Mouse (Mus musculus) liver, embryonic 12.5 days (tissue): ENCODE measurements at regions not wholly inside any gene's neighbourhood (a gene's known extent, or its start where the extent isn't known, plus 50 kb on each side); places are given as distances from the start of the nearest gene placed in this dataset.

ENCODE experiments used
- ATAC-seq: fragments of 200-750 bp; cut with Nextera tagmentation; 2 replicates; pipeline ENCODE4 v1.8.0; 2017; ENCODE audit warnings: moderate number of reproducible peaks, mild to moderate bottlenecking, moderate library complexity
- H3K27ac ChIP-seq: fragments of 300-500 bp; sonication (generic); 2 replicates; pipeline ENCODE4 v1.5.1; 2016; ENCODE audit warnings: mild to moderate bottlenecking
- H3K27me3 ChIP-seq: fragments of 300-500 bp; sonication (generic); replicated peaks from 2 replicates; pipeline ENCODE4 v1.6.1; 2016; ENCODE audit warnings: mild to moderate bottlenecking, moderate library complexity
- H3K36me3 ChIP-seq: fragments of 300-500 bp; sonication (generic); 2 replicates; pipeline ENCODE4 v1.6.1; 2016; ENCODE audit warnings: mild to moderate bottlenecking, moderate library complexity
- H3K4me1 ChIP-seq: fragments of 300-500 bp; sonication (generic); 2 replicates; pipeline ENCODE4 v1.6.1; 2016
- H3K4me2 ChIP-seq: fragments of 300-500 bp; sonication (generic); 2 replicates; pipeline ENCODE4 v1.6.1; 2016; ENCODE audit warnings: mild to moderate bottlenecking, moderate library complexity
- H3K4me3 ChIP-seq: fragments of 300-500 bp; sonication (generic); 2 replicates; pipeline ENCODE4 v1.5.1; 2016; ENCODE audit warnings: mild to moderate bottlenecking, moderate library complexity
- H3K9ac ChIP-seq: fragments of 300-500 bp; sonication (generic); 2 replicates; pipeline ENCODE4 v1.6.1; 2016; ENCODE audit warnings: mild to moderate bottlenecking, moderate library complexity
- H3K9me3 ChIP-seq: fragments of 300-500 bp; sonication (generic); replicated peaks from 2 replicates; pipeline ENCODE4 v1.6.1; 2016; ENCODE audit warnings: mild to moderate bottlenecking, moderate library complexity
- WGBS: fragments of 180-500 bp; shearing (Covaris S2); methylation state at CpG from one replicate; pipeline ENCODE4 v1.1.7; 2016; ENCODE audit not compliant: insufficient replicate concordance; 5-methylcytosine and 5-hydroxymethylcytosine counted together

DNA sequence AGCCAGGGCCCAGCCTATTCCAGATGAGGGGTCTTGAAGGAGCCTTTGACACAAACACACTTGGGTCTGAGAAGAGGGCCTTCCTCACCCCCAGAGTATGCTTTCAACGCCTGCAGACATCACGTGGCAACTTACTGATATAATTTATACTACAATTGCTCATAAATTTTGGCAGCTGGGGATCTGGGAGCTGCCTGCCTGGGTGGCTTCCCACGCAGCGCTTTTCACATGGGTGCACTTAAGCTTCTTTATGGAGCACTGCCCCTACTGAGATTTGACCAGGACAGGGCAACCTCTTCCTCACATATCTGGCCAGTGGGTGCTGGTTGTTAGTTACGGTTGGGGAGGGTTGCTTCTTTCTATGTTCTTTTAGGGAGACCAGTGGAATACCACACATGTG is 61.6 kb downstream of the Spesp1 start:
- Histone ChIP-seq H3K4me3 (no peak overlapping the region), H3K9ac (no peak overlapping the region), H3K4me1 (no peaks in the 10 kb centered on the region), H3K27ac (no peak overlapping the region), H3K27me3 (peaks cover 23% of the 10 kb centered on the region; the same call in 1 of the 2 replicates), H3K9me3 (no peaks in the 10 kb centered on the region), H3K4me2 (no peak overlapping the region), H3K36me3 (no peaks in the 10 kb centered on the region)
- no peak for ATAC-seq
- 68% methylated on average over 5 of the region's 5 CpGs for WGBS

DNA sequence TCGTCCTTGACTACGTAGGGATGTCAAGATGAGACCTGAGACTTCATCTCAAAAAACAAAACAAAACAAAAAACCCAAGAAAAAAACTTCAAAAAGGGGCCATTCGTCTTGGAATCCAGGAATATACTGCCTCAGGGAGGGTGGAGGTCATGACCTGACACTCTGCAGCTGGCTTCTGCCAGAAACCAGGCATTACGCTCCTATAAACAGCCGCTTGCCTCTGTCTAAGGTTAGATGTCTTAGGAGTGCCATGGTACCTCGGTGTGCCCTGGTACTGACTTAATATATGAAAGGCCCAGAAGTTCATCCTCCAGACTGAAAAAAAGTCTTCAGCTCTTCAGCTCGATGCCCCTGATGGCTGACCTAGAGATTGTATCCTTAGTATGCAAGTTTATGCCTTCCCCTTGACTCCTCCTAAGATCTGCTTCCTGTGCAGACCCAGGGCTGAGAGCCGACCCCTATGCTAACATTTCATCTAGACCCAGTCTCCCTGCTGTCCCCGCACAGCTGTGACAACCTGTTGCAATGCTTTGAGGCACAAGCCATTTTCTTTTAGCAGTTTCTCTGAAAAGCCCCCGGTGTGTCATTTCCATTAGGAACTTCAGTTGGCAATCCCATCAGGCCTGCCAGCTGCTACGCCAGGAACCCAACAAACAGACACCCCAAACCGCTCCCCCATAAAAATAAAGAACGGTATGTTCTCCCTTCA is 66.7 kb downstream of the Spesp1 start:
- H3K9ac ChIP-seq = no peak overlapping the region
- no peak overlapping the region for H3K4me3 ChIP-seq
- H3K27ac ChIP-seq = no peak overlapping the region
- ATAC-seq = no peak
- 68% methylated on average over 13 of the region's 13 CpGs for WGBS
- H3K4me2 ChIP-seq = no peak overlapping the region
- H3K4me1 ChIP-seq = no peaks in the 10 kb centered on the region
- no peaks in the 10 kb centered on the region for H3K9me3 ChIP-seq
- H3K36me3 ChIP-seq = no peaks in the 10 kb centered on the region
- peaks cover 4% of the 10 kb centered on the region; the same call in 1 of the 2 replicates for H3K27me3 ChIP-seq

DNA sequence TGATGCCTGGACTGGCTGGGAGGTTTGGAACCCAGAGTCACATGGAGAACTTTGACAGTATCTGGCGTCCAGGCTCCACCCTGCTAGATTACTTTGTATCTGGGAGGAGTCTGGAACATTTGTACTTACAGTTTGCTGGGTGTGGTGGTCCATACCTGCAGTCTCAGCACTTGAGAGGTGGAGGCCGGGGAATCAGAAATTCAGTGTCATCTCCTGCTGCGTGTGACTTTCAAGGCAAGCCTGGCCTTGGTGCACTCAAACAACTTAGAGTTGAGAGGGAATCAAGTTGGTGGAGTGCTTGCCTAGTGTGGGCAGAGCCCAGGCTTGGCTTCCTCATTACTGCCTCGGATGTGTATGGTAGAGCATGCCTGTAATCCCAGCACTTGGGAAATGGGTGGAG is 67.5 kb downstream of the Spesp1 start:
- Histone ChIP-seq H3K27ac (no peak overlapping the region), H3K4me2 (no peak overlapping the region), H3K36me3 (no peaks in the 10 kb centered on the region), H3K9ac (no peak overlapping the region), H3K4me1 (no peaks in the 10 kb centered on the region), H3K4me3 (no peak overlapping the region), H3K9me3 (no peaks in the 10 kb centered on the region), H3K27me3 (no peaks in the 10 kb centered on the region)
- WGBS = 57% methylated on average over 4 of the region's 4 CpGs
- ATAC-seq = no peak

- H3K9me3 ChIP-seq = no peaks in the 10 kb centered on the region
- H3K27ac ChIP-seq = no peak overlapping the region
- H3K4me3 ChIP-seq = no peak overlapping the region
- no peaks in the 10 kb centered on the region for H3K36me3 ChIP-seq
- ATAC-seq = no peak
- H3K9ac ChIP-seq = no peak overlapping the region
- H3K27me3 ChIP-seq = no peaks in the 10 kb centered on the region
- no peaks in the 10 kb centered on the region for H3K4me1 ChIP-seq
- no peak overlapping the region for H3K4me2 ChIP-seq
- WGBS = 51% methylated on average over 6 of the region's 6 CpGs
Measured at GRCm38 (mm10) chr9:62212615-62213014, 69.4 kb downstream of the Spesp1 start.

DNA sequence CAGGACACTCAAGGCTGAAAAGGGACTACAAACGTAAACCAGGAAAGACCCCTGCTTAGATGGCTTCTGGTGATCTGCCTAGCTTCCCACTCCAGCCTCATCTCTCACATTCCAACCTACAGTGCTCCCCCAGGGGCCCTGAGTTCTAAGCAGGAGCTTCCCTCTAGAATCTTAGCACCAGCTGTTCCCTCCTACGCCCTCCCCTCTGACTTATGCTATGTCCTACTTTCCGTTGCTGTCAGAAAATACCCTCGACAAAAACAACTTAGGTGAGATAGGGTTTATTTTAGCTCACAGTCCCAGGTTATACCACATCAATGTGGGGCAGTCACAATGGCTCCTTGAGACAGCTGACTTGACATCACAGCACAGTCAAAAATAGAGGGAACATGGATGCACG is 71.2 kb downstream of the Spesp1 start:
- ATAC-seq = no peak
- no peaks in the 10 kb centered on the region for H3K27me3 ChIP-seq
- H3K36me3 ChIP-seq = no peaks in the 10 kb centered on the region
- 64% methylated on average over 5 of the region's 5 CpGs for WGBS
- H3K4me2 ChIP-seq = no peak overlapping the region
- H3K27ac ChIP-seq = no peak overlapping the region
- H3K4me3 ChIP-seq = no peak overlapping the region
- H3K9me3 ChIP-seq = peaks cover 6% of the 10 kb centered on the region; the same call in 1 of the 2 replicates
- no peaks in the 10 kb centered on the region for H3K4me1 ChIP-seq
- H3K9ac ChIP-seq = no peak overlapping the region

DNA sequence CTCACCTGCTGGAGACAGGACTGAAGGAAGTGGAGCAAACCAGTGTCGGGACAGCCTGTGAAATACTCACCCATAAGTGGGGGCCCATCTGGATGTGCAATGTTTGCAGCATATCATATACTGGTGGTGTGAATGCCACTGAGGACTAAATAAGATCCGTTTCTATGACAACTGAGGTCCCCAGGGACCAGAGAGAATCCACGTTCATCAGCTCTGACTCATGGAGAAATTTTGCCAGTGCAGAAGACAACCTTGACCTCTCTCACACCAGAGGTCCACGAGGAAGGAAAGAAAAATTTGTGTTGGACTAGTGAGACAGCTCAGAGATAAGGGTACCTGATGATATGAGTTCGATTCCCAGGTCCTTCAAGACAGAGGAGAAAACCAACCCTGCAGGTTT is 73.6 kb downstream of the Spesp1 start:
- no peaks in the 10 kb centered on the region for H3K27me3 ChIP-seq
- no peak overlapping the region for H3K4me3 ChIP-seq
- H3K9me3 ChIP-seq = peaks cover 6% of the 10 kb centered on the region; the same call in 1 of the 2 replicates
- no peak overlapping the region for H3K4me2 ChIP-seq
- H3K9ac ChIP-seq = no peak overlapping the region
- H3K27ac ChIP-seq = no peak overlapping the region
- ATAC-seq = no peak
- 49% methylated on average over 5 of the region's 5 CpGs for WGBS
- H3K36me3 ChIP-seq = no peaks in the 10 kb centered on the region
- peaks cover 5% of the 10 kb centered on the region; the same call in 1 of the 2 replicates for H3K4me1 ChIP-seq

DNA sequence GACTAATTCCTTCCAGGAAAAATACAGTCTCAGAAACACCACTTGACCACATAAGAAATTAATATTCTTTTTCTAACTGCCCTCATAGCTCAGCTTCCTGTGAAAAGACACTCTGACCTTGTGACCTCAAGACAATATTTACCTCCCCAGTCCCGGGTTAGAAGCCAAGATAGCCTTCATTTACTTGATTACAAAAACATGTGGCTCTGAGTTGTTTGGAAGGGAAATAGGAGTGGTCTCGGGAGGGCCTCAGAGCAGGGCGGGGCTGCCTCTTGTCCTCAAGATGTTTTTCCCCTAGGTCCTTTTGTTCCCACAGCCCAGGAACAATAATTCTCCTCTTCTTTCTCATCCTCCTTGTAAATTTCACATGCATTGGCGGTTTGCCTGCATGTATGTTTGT is 76.7 kb downstream of the Spesp1 start:
- 46% methylated on average over 4 of the region's 4 CpGs for WGBS
- no peak overlapping the region for H3K4me3 ChIP-seq
- ATAC-seq = no peak
- no peaks in the 10 kb centered on the region for H3K36me3 ChIP-seq
- peaks cover 6% of the 10 kb centered on the region; the same call in 1 of the 2 replicates for H3K9me3 ChIP-seq
- H3K4me1 ChIP-seq = peaks cover 5% of the 10 kb centered on the region; the same call in 1 of the 2 replicates
- H3K27ac ChIP-seq = no peak overlapping the region
- no peak overlapping the region for H3K4me2 ChIP-seq
- H3K27me3 ChIP-seq = no peaks in the 10 kb centered on the region
- H3K9ac ChIP-seq = no peak overlapping the region

- Histone ChIP-seq H3K27ac (no peak overlapping the region), H3K4me1 (peaks cover 14% of the 10 kb centered on the region; the same call in 1 of the 2 replicates), H3K9me3 (peaks cover 6% of the 10 kb centered on the region; the same call in 1 of the 2 replicates), H3K4me2 (no peak overlapping the region), H3K9ac (no peak overlapping the region), H3K36me3 (no peaks in the 10 kb centered on the region), H3K27me3 (no peaks in the 10 kb centered on the region), H3K4me3 (no peak overlapping the region)
- 49% methylated on average over 4 of the region's 4 CpGs for WGBS
- ATAC-seq = no peak
Measured at GRCm38 (mm10) chr9:62203556-62203955, 78.5 kb downstream of the Spesp1 start.

GRCm38 (mm10) chr9:62202331-62202730 is 79.7 kb downstream of the Spesp1 start:
- Histone ChIP-seq H3K27me3 (no peaks in the 10 kb centered on the region), H3K4me3 (no peak overlapping the region), H3K9me3 (peaks cover 6% of the 10 kb centered on the region; the same call in 1 of the 2 replicates), H3K4me1 (peaks cover 14% of the 10 kb centered on the region; the same call in 1 of the 2 replicates), H3K27ac (no peak overlapping the region), H3K36me3 (no peaks in the 10 kb centered on the region), H3K9ac (no peak overlapping the region), H3K4me2 (no peak overlapping the region)
- ATAC-seq = no peak
- 48% methylated on average over 2 of the region's 2 CpGs for WGBS

DNA sequence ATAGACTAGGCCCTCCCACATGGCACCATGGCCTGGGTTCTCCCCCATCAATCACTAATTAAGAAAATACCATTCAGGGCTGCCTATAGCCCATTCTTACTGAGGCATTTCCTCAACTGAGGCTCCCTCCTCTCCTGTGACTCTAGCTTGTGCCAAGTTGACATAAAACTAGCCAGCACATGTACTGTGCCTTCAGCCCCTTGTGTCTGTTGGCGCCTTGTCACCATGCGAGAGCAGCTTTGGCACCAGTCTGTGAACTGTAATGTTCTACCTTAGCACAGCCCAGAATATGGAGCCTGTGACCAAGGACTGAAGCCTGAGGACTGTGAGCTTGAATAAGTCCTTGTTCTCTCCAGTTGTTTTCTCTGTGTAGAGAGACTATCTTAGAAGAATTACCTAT is 75.0 kb upstream of the Glce start:
- H3K9ac ChIP-seq = no peak overlapping the region
- H3K9me3 ChIP-seq = no peaks in the 10 kb centered on the region
- H3K4me3 ChIP-seq = no peak overlapping the region
- no peak for ATAC-seq
- H3K27ac ChIP-seq = no peak overlapping the region
- H3K27me3 ChIP-seq = no peaks in the 10 kb centered on the region; the same call in 1 of the 2 replicates
- no peaks in the 10 kb centered on the region for H3K36me3 ChIP-seq
- 62% methylated on average over 2 of the region's 2 CpGs for WGBS
- H3K4me2 ChIP-seq = no peak overlapping the region
- H3K4me1 ChIP-seq = peaks cover 13% of the 10 kb centered on the region

DNA sequence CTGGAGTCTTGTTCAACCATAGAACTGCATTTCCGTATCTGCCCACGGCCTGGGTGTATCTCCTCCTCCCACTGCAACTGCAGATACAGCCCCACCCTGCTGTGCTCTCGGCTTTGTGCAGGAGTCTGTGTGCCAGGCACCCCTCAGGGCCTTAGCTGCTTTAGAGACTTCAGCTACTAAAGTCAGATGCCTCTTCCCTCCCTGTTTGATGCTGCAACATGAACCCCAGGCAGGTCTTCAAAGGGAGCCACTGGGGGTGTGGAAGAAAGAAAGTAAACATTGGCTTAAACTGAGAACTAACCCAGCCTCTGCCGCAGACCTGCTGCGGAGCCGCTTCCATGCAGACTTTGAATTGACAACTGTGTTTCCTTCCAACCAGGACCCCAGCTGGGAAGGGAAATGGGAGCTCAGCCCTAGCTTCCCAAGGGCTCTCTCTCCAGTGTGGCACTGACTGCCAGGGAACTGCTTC is 70.0 kb upstream of the Glce start:
- H3K36me3 ChIP-seq = no peaks in the 10 kb centered on the region
- peaks cover 27% of the 10 kb centered on the region for H3K27me3 ChIP-seq
- no peak overlapping the region for H3K4me3 ChIP-seq
- H3K9me3 ChIP-seq = no peaks in the 10 kb centered on the region
- no peak for ATAC-seq
- H3K4me1 ChIP-seq = peaks cover 12% of the 10 kb centered on the region
- peak overlapping the region; percentile 6; the same call in 1 of the 2 replicates for H3K4me2 ChIP-seq
- H3K27ac ChIP-seq = no peak overlapping the region
- no peak overlapping the region for H3K9ac ChIP-seq
- 10% methylated on average over 6 of the region's 6 CpGs for WGBS

- no peak for ATAC-seq
- 42% methylated on average over 6 of the region's 6 CpGs for WGBS
- Histone ChIP-seq H3K27ac (no peak overlapping the region), H3K36me3 (no peaks in the 10 kb centered on the region), H3K9ac (no peak overlapping the region), H3K4me3 (no peak overlapping the region), H3K27me3 (peaks cover 27% of the 10 kb centered on the region), H3K4me1 (peaks cover 12% of the 10 kb centered on the region), H3K4me2 (no peak overlapping the region), H3K9me3 (no peaks in the 10 kb centered on the region)
Measured at GRCm38 (mm10) chr9:62190474-62190873, 68.0 kb upstream of the Glce start.
